In the genomic region with DNA sequence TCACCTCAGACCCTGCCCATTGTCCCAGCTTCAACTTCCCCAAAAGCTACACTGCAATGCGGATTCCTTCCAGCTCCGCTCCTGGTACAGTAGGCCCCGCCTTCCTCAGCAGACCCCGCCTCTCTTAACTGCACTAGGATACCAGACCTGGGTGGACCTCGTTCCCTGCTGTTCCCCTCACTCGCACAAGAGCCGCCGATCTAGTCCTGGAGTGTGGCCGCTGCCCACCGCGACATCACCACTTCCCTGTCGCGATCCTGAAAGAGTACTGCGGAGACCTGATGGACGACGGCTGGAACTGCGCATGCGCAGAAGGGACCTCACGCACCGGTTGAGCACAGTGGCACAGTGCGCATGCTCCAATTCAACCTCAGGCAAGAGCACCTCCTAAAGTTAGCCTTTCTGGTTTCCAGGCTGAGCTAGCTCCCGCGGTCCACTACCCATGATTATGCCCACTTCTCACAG, we compare ENCODE assay signal across 8 mouse cellular contexts. TPM values are rescaled to one million over a fixed set of nuclear protein-coding genes. Genes with fewer than 3 reads are reported as not detected.
DNase-seq lines count a peak whose midpoint lies in the region; ATAC-seq lines count a peak whose summit lies in the region.

Haghl (minus strand) TSS at position 393 of the 465 bp plus-strand sequence.

- peak; percentile 99 for DNase-seq in NIH3T3 (ENCODE audit: low read depth)
- peak; percentile 98 for DNase-seq in cerebellum, postnatal 10 days
- peak; percentile 93 to 96 for DNase-seq in frontal cortex, postnatal 14 days (ENCODE audit: low spot score in 2 of 2)
- DNase-seq in layer of hippocampus, postnatal 25 days (ENCODE audit: extremely low spot score in 1 of 2, low spot score in 1 of 2) = peak; percentile 96 to 97
- DNase-seq in lung, postnatal 25 days (ENCODE audit: low spot score) = peak; percentile 94
- DNase-seq in retina, embryonic 14.5 days (ENCODE audit: low spot score) = peak; percentile 99
- DNase-seq in thymus, postnatal 4 days = peak; percentile 97

- H3K27ac ChIP-seq in hindbrain, embryonic 13.5 days = peak within 1 kb of the TSS; percentile 91

- peaks cover 63% of the 10 kb centered on the region for H3K36me3 ChIP-seq in hindbrain, embryonic 13.5 days

- no peaks in the 10 kb centered on the region for H3K27me3 ChIP-seq in hindbrain, embryonic 13.5 days

- peak within 1 kb of the TSS; percentile 88 for H3K9ac ChIP-seq in hindbrain, embryonic 13.5 days

- no peaks in the 10 kb centered on the region for H3K9me3 ChIP-seq in hindbrain, embryonic 13.5 days

- peak within 1 kb of the TSS; percentile 74 for H3K4me3 ChIP-seq in hindbrain, embryonic 13.5 days

- peak within 1 kb of the TSS; percentile 90 for H3K4me2 ChIP-seq in hindbrain, embryonic 13.5 days

- under 1% methylated on average over 23 of the region's 23 CpGs for WGBS in hindbrain, embryonic 13.5 days

- ATAC-seq in hindbrain, embryonic 13.5 days (ENCODE audit: low FRiP score) = peak; percentile 82

- H3K4me1 ChIP-seq in hindbrain, embryonic 13.5 days (replicated peaks) = peaks cover 32% of the 10 kb centered on the region

RNA-seq across cellular contexts. Expression of gene Haghl, which starts in this region (rescaled TPM):
- 125 and 138 TPM in 2 replicates for polyA plus RNA-seq in hindbrain, embryonic 13.5 days (2015; fragmentation: Nextera tagmentation; extraction: Ambion mirVana)
- 100 to 1,000 TPM; 112 to 126 TPM for total RNA-seq in layer of hippocampus, postnatal 25 days (2021)

Comparison
In these comparisons a context has a peak if more than half of its experiments do, and no peak if none do; other contexts are left out.
1. Peak in every context shown above with its lines: DNase-seq, ATAC-seq, H3K4me3 ChIP-seq and H3K27ac ChIP-seq.